Mouse (Mus musculus) erythroblast, embryonic 14.5 days (primary cell): ENCODE results near the gene Rtp3.

Experiments
- GATA1 ChIP-seq: IDR thresholded peaks from 2 replicates; pipeline ENCODE4 v1.6.1; 2012; ENCODE audit warnings: low read length, inconsistent platforms, mixed read lengths
- TAL1 ChIP-seq: IDR thresholded peaks from 3 replicates; pipeline ENCODE4 v1.6.1; 2012; ENCODE audit warnings: low read length, inconsistent platforms, mixed read lengths

- TF ChIP-seq GATA1 (no peak), TAL1 (no peak)
Measured at GRCm38 (mm10) chr9:110989141-110989540, 1.2 kb downstream of the Rtp3 start.
